Mouse (Mus musculus) forelimb bud, embryonic 11.5 days (tissue): ENCODE results near the gene Cpn2.
A peak's percentile ranks its signal among the peaks of the same experiment; 100 is the strongest.

Source experiments
- DNase-seq: peaks from one replicate; pipeline ENCODE4 v3.0.0-alpha.2; 2012; ENCODE audit warnings: low read depth, low spot score

The Cpn2 gene

DNA sequence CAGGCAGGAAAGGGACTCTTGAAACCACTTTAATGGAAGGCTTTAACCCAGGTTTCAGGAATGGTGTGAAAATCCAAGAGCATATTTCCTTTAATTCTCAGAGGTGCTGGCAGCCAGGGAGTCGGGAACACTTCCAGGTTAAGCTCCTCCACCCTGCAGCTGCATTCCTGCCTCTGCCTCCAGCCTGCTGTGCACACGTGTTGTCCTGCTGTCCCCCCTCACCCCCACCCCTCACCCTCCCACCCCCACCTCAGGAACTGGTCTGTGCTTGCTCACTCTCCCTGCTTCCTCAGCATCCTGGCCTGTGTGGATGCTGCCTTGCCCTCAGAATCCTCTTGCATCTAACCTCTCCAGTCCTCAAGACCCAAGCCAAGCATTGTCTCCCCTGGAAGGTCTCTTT, 25.7 kb downstream of the Cpn2 start:
- peak; percentile 53 for DNase-seq

DNA sequence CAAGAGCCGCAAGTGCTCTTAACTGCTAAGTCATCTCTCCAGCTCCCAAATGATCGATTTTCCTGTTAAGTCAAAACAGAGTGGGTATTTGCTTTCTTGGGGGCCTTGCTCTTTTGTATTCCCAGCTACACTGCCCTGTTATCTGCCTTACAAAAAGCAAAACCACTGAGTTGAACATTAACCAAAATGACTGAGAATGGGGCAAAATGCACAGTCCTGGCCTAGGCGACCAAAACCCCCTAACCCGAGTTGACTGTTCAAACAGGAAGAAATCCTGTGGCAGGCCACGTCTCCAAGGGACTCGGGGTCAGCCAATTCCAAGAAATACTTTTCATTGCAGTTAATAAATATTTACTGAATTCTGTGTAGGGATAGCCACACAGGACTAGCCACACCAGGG, 28.5 kb downstream of the Cpn2 start:
- no peak for DNase-seq

DNA sequence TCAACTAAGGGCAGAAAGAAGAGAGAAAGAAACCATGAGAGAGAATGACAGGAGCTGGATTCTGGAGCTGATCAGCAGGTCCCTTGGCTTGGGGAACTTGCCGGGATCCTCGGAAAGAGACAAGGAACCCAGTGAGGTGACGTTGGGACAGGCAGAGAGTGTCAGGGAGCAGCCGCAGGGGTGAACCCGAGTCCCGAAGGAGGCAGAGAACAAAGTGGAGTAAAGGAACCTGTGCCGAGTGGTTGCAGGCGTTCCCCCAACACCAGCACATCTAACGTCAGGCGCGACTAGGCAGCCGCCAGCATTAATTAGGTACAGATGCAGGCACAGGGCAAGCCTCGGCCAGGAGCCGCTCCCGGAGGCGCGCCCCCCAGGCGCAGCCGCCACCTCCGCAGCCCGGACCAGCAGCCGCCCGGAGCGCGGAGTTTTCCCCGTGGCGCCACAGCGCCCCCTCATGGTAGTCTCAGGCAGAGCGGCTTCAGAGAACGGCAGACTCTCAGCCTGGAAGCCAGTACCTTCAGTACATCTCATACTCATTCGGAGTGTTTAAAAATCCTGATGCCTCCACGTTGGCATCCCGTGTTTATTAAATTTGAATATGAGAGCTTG, 31.1 kb downstream of the Cpn2 start:
- peak; percentile 93 for DNase-seq

DNA sequence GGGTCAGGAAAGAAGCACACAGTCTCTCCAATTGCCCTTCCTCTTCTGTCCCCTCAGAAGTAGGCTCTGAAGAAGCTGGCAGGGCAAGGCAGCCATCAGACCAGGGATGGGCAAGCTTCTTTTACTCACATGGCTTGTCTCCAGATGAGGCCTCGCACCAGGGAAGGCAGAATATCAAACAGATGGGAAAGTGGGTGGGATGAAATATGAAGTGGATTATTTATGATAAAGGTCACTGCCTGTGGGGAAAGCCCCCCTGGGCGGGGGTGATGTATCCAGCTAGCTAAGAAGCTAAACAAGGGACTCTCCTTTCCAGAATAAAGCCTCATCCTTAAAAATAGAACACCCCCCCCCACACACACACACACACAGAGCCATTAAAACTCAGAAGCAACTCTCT, 31.7 kb downstream of the Cpn2 start:
- no peak for DNase-seq

DNA sequence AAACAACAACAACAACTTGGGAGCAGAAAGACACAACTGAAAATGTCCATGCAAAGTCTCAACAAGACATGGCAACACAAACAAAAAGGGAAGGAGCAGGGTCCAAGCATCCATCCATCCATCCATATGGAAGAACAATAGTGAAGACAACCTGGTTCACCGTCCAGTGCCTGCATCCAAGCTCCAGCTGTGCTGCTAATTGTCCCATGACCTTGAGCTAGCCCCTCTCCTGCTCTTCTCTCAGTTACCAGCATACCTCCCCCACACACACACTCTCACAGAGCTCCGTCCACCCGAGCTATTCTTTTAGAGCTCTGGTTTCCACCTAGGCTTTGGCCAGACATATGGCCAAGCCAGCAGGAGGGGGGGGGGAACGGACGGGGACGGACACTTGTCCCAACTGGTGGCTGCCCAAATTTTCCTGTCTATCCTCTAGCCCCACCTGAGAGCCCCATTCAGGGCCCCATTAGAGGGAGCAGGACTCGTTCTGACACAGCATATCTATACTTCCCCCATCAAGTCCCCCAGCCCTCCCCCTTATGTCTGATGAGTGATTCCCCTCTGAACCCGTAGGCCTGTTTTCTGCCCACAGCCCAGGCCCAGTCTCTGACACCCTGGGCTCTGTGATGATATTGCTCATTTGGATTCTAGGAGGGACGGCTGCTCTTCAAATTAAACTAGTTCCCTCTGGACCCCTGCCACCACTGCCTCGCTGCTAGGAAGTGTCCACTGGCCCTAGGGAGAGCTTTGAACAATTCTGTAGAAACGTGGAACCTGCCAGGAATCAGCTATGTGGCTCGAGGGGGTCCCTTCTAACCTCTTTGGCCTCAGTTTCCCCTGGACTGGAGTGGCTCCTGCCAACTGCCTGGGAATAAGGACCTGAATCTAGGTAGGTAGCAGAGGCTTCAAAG, 32.4 kb downstream of the Cpn2 start:
- DNase-seq: no peak

DNA sequence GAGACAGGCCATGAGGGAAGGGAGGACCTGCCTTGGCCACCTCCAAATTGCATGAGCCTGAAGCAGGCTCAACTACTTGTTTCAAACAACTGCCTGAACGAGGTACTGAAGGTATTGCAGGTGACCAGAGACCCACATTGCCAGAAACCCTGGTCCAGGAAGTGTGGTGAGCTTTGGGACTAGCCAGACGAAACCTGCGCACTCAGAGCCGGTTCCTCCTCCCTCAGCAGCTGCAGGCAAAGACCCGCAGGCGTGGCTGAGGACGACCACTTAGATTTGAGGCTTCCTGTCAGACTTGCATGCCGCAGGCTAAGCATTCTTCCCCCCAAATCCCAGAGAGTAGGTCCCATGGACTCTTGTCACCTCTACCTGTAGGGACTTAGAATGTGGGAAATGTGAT, 33.2 kb downstream of the Cpn2 start:
- no peak for DNase-seq

DNA sequence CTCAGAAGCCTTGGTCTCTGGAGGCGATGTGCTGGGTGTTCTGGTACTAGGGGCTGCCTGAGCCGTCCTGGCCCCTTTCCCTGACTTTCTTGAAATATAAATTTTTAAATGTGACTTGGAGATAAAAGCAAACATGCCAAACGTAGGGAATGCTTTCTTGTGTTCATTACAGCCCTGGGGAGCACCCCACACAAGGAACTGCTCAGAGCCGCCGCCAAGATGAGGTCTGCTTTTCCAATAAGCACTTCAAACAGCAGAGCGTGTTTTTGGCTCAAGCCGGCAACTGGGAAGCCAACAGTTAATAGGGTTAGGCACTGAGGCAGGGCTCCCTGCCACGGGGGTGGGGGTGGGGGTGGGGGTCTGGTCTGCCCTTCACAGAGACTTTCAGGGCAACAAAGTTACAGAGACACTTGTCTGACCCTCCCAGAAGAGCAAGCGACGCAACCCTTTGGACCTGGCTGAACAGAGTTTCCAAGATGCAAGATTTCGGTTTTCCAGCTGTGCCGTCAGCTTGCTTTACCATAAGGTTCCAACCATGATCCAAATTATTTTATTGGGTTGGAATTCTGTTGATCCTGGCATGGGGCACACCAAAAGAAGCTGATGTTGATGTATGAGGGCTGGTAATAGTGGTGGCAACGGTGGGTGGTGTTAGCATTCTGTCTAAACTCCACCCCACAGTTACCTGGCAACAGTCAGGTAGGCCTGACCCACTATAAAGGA, 35.3 kb downstream of the Cpn2 start:
- no peak for DNase-seq

DNA sequence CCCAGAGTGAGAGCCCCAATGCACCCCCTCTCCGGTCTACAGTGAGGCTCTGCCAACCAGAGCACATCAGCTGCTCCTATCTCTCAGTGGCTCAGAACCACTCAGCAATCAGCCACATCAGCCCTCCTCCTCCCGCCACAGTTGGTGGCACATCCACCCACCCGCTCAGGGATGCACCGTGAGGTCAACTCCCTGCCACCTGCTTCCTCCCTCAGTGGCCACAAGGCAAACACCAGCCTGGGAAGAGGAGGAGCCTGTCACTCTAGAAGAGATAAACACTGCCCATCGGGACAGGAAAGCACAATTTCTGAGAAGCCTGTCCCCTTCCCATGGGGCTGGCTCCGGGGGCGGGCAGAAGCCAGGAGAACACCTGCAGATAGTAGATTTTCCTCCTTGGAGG, 39.9 kb downstream of the Cpn2 start:
- no peak for DNase-seq

DNA sequence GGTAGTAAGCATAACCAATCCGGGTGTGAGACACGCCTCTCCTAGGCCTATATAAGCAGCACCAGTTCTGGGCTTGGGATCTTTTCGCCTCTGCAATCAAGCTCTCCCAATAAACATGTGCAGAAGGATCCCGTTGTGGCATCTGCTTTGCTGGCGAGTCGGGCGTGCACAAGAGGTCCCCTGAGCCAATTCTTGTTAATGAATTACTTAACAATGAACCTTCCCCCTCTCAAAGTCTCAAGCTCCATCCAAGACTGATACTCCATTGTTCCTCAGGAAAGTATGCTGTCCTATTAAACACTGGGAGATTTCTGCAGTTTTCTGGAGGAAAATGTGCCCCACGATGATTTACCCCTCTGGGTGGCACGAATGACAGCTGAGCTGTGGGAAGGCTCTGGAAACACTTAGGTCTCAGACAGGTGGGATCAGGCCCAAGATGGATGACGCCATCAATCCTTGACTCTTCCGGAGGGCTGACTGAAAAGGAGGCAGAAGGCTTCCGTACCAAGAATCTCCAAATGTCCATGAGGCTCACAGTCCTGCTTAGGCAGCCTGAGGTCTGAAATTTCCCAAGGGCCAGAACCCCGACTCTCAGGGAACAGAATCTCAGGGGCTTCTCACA, 46.0 kb downstream of the Cpn2 start:
- no peak for DNase-seq

DNA sequence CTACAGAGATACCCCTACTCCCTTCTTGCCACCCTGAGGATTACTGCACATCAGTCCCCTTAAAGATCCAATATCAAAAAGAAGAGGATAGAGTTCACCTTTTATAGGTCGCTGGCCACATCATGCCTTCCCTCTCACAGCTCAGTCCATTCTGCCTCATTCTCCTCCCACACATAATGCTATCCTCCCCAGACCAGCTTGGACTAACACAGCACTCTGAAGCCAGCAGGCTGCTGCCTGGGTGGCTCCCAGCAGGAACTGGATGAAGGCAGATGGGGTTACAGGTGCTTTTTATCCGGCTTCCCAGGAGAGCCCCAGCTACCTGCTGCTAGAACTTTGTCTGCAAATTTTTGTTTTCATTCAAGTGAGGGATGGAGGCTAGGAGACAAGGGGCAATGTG, 51.5 kb downstream of the Cpn2 start:
- no peak for DNase-seq

DNA sequence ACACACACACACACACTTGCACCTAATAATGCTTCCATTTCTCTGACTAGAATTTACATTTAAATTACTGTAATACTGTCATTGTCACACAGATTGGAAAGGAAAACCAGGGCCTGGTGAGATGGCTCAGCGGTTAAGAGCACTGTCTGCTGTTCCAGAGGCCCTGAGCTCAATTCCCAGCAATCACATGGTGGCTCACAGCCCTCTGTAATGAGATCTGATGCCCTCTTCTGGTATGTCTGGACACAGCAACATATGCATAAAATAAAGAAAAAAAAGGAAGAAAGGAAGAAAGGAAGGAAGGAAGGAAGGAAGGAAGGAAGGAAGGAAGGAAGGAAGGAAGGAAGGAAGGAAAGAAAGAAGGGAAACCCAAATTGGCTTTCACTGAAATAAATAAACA, 53.7 kb downstream of the Cpn2 start:
- DNase-seq: no peak

DNA sequence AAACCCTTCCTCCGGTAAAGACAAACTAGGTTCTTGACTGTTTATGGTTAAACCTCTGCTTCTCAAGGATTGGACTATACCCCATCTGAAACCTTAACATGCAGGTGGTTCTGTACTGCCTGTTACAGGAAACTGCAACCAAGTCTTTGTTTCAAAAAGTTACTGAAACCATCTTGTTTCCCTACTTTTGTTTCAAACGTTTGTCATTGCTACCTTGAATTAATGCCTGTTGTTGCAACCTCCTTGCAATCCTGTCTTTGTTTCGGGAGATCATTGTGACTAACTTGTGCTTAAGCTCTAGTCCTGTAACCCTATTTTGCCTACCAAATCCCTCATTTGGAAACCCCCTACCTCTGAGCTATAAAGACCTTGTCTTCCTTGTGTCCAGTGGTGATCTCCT, 55.3 kb downstream of the Cpn2 start:
- DNase-seq: no peak

DNA sequence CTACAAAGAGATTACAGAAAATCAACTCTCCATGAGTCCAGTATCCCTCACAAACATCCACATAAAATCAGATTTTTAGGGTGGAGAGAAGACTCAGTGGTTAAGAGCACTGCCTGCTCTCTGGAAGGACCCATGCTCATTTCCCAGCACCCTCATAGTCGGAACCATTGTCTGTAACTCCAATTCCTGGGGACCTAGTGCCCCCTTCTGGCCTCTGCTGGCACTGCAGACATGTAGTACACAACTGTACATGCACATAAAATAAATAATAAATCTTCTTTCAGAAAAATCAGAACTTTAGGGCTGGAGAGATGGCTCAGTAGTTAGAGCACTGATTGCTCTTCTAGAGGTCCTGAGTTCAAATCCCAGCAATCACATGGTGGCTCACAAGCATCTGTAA, 58.0 kb downstream of the Cpn2 start:
- no peak for DNase-seq

DNA sequence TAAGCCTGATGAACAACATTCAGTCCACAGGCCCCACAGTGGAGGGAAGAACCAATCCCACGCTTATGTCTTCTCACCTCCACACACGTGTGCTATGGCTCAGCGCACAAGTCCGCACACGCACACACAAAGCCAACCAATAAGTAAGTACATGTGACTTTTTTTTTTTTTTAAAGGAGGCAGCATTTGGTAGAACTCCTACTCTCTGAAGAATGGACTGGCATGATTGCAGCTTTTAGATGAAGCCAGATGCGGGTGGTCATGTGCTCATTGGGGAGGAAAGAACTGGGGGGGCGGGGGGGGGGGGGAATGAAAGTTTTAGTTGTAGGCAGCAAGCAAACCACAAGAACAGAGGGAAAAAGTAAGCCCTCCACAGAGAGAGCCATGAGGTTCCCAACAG, 59.3 kb downstream of the Cpn2 start:
- no peak for DNase-seq

DNA sequence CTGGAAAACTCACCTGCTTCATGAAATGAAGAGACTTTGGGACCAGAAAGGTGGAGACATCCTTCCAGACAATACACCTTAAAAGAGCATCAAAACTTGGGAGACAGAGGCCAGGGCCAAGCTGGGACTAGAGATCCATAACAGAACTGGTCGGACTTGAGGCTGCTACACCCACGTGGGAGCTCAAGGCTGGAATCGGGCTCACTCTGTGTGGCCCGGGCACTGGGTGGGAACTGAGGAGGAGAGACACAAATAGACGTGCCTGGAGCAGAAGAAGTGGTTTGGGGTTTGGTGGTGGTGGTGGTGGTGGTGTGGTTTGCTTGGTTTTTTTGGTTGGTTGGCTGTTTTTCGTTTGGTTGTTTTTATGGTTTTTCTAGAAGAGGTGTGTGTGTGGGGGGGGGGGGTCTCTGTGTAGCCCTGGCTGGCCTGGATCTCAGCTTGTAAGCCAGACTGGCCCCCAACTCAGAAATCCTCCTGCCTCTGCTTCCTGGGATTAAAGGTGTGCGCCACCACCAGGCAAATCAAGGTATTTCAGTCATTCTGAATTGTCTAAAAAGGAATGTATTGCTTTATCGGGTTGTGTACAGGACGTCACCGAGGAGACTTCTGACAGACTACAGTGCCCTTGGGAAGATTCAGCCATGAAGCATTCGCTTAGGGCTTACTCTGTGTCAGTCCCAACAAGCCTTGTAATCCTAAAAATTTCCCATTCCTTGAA, 60.0 kb downstream of the Cpn2 start:
- DNase-seq: no peak
